Comparison of ENCODE assay signal across 8 mouse cellular contexts in the genomic region with DNA sequence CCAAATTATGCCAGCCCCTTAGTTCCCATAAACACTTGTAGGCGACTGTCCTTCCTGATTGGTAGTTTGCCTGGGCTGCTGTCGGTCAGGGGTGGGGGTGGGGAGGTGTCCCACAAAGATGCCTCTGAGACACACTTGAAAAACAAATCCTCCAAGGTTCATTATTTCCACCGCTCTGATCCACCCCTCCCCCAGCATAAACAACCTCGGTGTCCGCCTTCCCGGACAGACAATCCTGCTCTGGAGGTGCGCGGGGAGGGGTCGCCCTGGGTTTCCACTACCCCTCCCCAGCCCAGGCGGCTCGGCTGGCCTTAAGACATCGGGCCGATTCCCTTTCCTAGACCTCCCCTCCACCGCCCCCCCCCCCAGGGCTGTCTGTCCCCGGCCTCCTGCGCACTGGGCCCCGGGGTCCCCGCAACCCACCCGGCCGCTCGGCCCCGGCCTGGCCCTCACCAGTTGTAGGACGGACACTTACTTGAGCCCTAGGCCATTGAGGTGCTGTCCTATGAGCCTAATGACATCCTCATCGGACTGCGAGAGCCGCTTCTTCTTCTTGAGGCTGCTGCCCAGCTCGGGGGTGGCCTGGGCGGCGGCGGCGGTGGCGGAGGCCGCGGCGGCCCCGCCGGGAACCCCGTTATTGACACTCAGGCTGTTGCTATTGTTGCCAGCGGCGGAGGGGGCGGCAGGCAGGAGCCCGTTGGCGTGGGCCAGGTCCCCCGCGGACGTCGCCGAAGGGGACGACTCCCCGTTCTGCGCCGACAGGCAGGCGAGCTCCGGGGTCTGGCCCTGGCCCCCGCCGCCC. TPM values are rescaled to one million over a fixed set of nuclear protein-coding genes. Genes with fewer than 3 reads are reported as not detected.
DNase-seq lines count a peak whose midpoint lies in the region; ATAC-seq and TF ChIP-seq lines count a peak whose summit lies in the region.

No protein-coding gene starts in this region.

- TF ChIP-seq CTCF in stomach, postnatal 0 days (IDR thresholded peaks at IDR 0.05; ENCODE audit: low read depth), result no peak

- no peaks in the 10 kb centered on the region for H3K27me3 ChIP-seq in intestine, embryonic 16.5 days (replicated peaks; ENCODE audit: control insufficient read depth, insufficient read depth, low read length)
- no peaks in the 10 kb centered on the region for H3K27me3 ChIP-seq in liver, embryonic 13.5 days
- no peaks in the 10 kb centered on the region for H3K27me3 ChIP-seq in myocyte (ENCODE audit: control insufficient read depth, insufficient read depth, insufficient read length)
- no peaks in the 10 kb centered on the region for H3K27me3 ChIP-seq in stomach, postnatal 0 days (ENCODE audit: control insufficient read depth, insufficient read depth, low read length)

- peak; percentile 62 for DNase-seq in A20 (ENCODE audit: low read depth, low spot score)
- DNase-seq in T-cell, adult 2 months (ENCODE audit: low spot score), result peak; percentile 15
- peak; percentile 30 for DNase-seq in liver, embryonic 13.5 days
- peak; percentile 46 for DNase-seq in stomach, postnatal 0 days (ENCODE audit: low spot score)

- peaks cover 66% of the 10 kb centered on the region for H3K79me2 ChIP-seq in myocyte (ENCODE audit: control insufficient read depth, insufficient read depth)

- peaks cover 3% of the 10 kb centered on the region; the same call in 1 of the 2 replicates for H3K36me3 ChIP-seq in intestine, embryonic 16.5 days (ENCODE audit: control insufficient read depth, insufficient read depth, low read length)
- H3K36me3 ChIP-seq in liver, embryonic 13.5 days, result peaks cover 36% of the 10 kb centered on the region
- H3K36me3 ChIP-seq in myocyte (ENCODE audit: control insufficient read depth, insufficient read depth), result peaks cover 20% of the 10 kb centered on the region
- H3K36me3 ChIP-seq in stomach, postnatal 0 days (ENCODE audit: control insufficient read depth, insufficient read depth, low read length), result 0 out of 2 replicates have a peak, but pooled peaks cover 2% of the 10 kb centered on the region

- no peak for TF ChIP-seq EP300 in stomach, postnatal 0 days (optimal IDR thresholded peaks at IDR 0.05)

- H3K27ac ChIP-seq in intestine, embryonic 16.5 days (ENCODE audit: low read length), result peak overlapping the region; percentile 94
- peak overlapping the region; percentile 99 for H3K27ac ChIP-seq in liver, embryonic 13.5 days
- peak overlapping the region; percentile 98 for H3K27ac ChIP-seq in stomach, postnatal 0 days (replicated peaks)

- H3K4me1 ChIP-seq in intestine, embryonic 16.5 days (ENCODE audit: control insufficient read depth, insufficient read depth, low read length), result peaks cover 16% of the 10 kb centered on the region
- peaks cover 58% of the 10 kb centered on the region for H3K4me1 ChIP-seq in liver, embryonic 13.5 days (replicated peaks)
- H3K4me1 ChIP-seq in stomach, postnatal 0 days (replicated peaks; ENCODE audit: control insufficient read depth, insufficient read depth), result peaks cover 2% of the 10 kb centered on the region; the same call in 1 of the 2 replicates

- H3K4me3 ChIP-seq in intestine, embryonic 16.5 days (ENCODE audit: low read length), result peak overlapping the region; percentile 99
- H3K4me3 ChIP-seq in liver, embryonic 13.5 days (replicated peaks), result peak overlapping the region; percentile 100
- H3K4me3 ChIP-seq in myocyte, result peak overlapping the region; percentile 62
- H3K4me3 ChIP-seq in stomach, postnatal 0 days (ENCODE audit: low read depth, low read length), result peak overlapping the region; percentile 99

- H3ac ChIP-seq in myocyte (ENCODE audit: control insufficient read depth, insufficient read length), result peak overlapping the region; percentile 52

- peak overlapping the region; percentile 76 for H3K4me2 ChIP-seq in intestine, embryonic 16.5 days (ENCODE audit: low read depth, low read length)
- H3K4me2 ChIP-seq in liver, embryonic 13.5 days, result peak overlapping the region; percentile 93
- peak overlapping the region; percentile 99 for H3K4me2 ChIP-seq in myocyte (ENCODE audit: low read depth)
- peak overlapping the region; percentile 81 for H3K4me2 ChIP-seq in stomach, postnatal 0 days (replicated peaks; ENCODE audit: low read depth)

- under 1% methylated on average over 45 of the region's 56 CpGs for WGBS in intestine, embryonic 16.5 days
- WGBS in liver, embryonic 13.5 days (ENCODE audit: insufficient replicate concordance), result under 1% methylated on average over 47 of the region's 56 CpGs
- WGBS in stomach, postnatal 0 days, result 1% methylated on average over 29 of the region's 56 CpGs

- peak overlapping the region; percentile 97 for H3K9ac ChIP-seq in intestine, embryonic 16.5 days (ENCODE audit: low read depth, low read length)
- H3K9ac ChIP-seq in liver, embryonic 13.5 days, result peak overlapping the region; percentile 100
- peak overlapping the region; percentile 99 for H3K9ac ChIP-seq in stomach, postnatal 0 days (ENCODE audit: low read length)

- ATAC-seq in common myeloid progenitor, adult 5-6 weeks (replicated peaks; ENCODE audit: low read depth, poor library complexity, severe bottlenecking), result 0 out of 2 replicates have a peak, but pooled peaks have one; percentile 19
- peak; percentile 37 for ATAC-seq in granulocyte monocyte progenitor cell, adult 5-6 weeks (replicated peaks; ENCODE audit: poor library complexity, severe bottlenecking)
- ATAC-seq in intestine, embryonic 16.5 days, result peak; percentile 12
- peak; percentile 18 for ATAC-seq in liver, embryonic 13.5 days (ENCODE audit: low read depth)
- peak; percentile 19 for ATAC-seq in stomach, postnatal 0 days (ENCODE audit: low FRiP score, low TSS enrichment)

- TF ChIP-seq POLR2A in myocyte (IDR thresholded peaks at IDR 0.05; ENCODE audit: insufficient read length, low read depth), result no peak

- H3K9me3 ChIP-seq in intestine, embryonic 16.5 days (ENCODE audit: control insufficient read depth, low read length), result no peaks in the 10 kb centered on the region
- no peaks in the 10 kb centered on the region for H3K9me3 ChIP-seq in liver, embryonic 13.5 days (replicated peaks)
- no peaks in the 10 kb centered on the region for H3K9me3 ChIP-seq in stomach, postnatal 0 days (ENCODE audit: control insufficient read depth, low read length)

TF ChIP-seq in myocyte, 11 proteins besides CTCF, POLR2A, EP300 and RAD21:
- peak; percentile 31 for TF ChIP-seq POLR2AphosphoS2 (IDR thresholded peaks at IDR 0.05; ENCODE audit: insufficient read length, low read depth)
- TF ChIP-seq USF1 (IDR thresholded peaks at IDR 0.05; ENCODE audit: low read depth), result no peak

RNA-seq across cellular contexts. Expression of gene Wdr26, which starts 1.0 kb away (rescaled TPM):
- total RNA-seq in common myeloid progenitor, adult 5-6 weeks (2017), result 107 and 130 TPM in 2 replicates
- total RNA-seq in granulocyte monocyte progenitor cell, adult 5-6 weeks (2014; fragmentation: Nextera tagmentation), result 92.9 and 128 TPM in 2 replicates
- total RNA-seq in granulocyte monocyte progenitor cell, adult 5-6 weeks (2017), result 93.0 and 101 TPM in 2 replicates
- 22.4 and 25.5 TPM in 2 replicates for polyA plus RNA-seq in intestine, embryonic 16.5 days (2015; fragmentation: Nextera tagmentation; extraction: Ambion mirVana)
- polyA plus RNA-seq in liver, embryonic 13.5 days (2015; fragmentation: Nextera tagmentation; extraction: Ambion mirVana), result 55.6 and 62.5 TPM in 2 replicates
- polyA plus RNA-seq in myocyte (2012; fragmentation: generic; extraction: Trizol), result 47.7 TPM
- polyA plus RNA-seq in stomach, postnatal 0 days (2015; fragmentation: Nextera tagmentation; extraction: Ambion mirVana), result 42.1 and 45.4 TPM in 2 replicates

Comparison
In these comparisons a context has a peak if more than half of its experiments do, and no peak if none do; other contexts are left out.
1. Peak in every context shown above with its lines: DNase-seq, ATAC-seq, H3K4me3 ChIP-seq and H3K27ac ChIP-seq.